In the genomic region with DNA sequence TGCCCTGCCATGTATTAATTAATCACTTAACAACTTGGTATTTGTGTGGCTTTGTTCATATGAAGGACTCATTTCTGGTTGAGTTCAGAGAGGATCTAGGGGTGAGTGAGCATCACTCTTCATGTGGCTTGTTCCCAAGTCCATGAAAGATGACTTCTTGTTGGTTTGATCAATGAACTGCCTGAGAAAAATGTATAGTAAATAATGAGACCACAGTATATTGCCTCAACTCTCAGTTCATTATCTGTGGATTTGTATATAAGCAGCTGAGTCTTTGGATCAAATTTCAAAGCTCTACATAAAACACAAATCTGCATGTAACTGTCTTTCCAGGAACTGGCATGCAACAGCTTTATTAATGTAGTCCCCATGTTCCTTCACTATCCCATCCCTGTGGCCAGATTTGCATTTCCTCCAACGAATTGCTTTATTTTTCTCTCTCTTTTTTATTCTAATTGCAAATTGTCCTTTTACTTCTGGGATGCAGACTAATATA, we compare ENCODE assay signal across 28 mouse cellular contexts.
"Had no signal": no experiment of that assay in that cellular context is flagged by ENCODE, and none has a peak within 500 bp of the region (broad histone marks: within the 10 kb centered on the region; RNA-seq: fewer than 3 reads in every experiment).

No protein-coding gene starts in this region.

- H3K4me3 ChIP-seq: embryonic facial prominence, embryonic 10.5 days; embryonic facial prominence, embryonic 12.5 days; embryonic facial prominence, embryonic 13.5 days; embryonic facial prominence, embryonic 15.5 days; erythroblast, embryonic 14.5 days; forebrain, embryonic 10.5 days; forebrain, embryonic 12.5 days; forebrain, embryonic 13.5 days; forebrain, embryonic 15.5 days; gastrocnemius, adult 2 months had no signal

- DNase-seq: cerebellum, adult 18-20 months; cerebellum, adult 2 months; cerebellum, adult 8-10 months; cerebellum, adult 9-10 months; cerebellum, adult 9-11 months; cerebellum, postnatal 10 days; cerebellum, postnatal 14 days; cerebellum, postnatal 25 days; cerebellum, postnatal 36 days; embryo, embryonic 11 days; forebrain, postnatal 0 days; gastrocnemius, adult 2 months; gastrocnemius, postnatal 10 days; gastrocnemius, postnatal 14 days; gastrocnemius, postnatal 25 days; gastrocnemius, postnatal 36 days; heart, adult 11 months had no signal

- H3K27me3 ChIP-seq: embryonic facial prominence, embryonic 12.5 days; embryonic facial prominence, embryonic 13.5 days; embryonic facial prominence, embryonic 15.5 days; forebrain, embryonic 12.5 days; forebrain, embryonic 13.5 days; forebrain, embryonic 15.5 days had no signal

- H3K9ac ChIP-seq: embryonic facial prominence, embryonic 12.5 days; embryonic facial prominence, embryonic 13.5 days; embryonic facial prominence, embryonic 15.5 days; forebrain, embryonic 12.5 days; forebrain, embryonic 13.5 days; forebrain, embryonic 15.5 days; forebrain, postnatal 0 days had no signal

- H3K36me3 ChIP-seq: embryonic facial prominence, embryonic 10.5 days; embryonic facial prominence, embryonic 12.5 days; embryonic facial prominence, embryonic 13.5 days; embryonic facial prominence, embryonic 15.5 days; forebrain, embryonic 10.5 days; forebrain, embryonic 12.5 days; forebrain, embryonic 15.5 days had no signal

- H3K27ac ChIP-seq: embryonic facial prominence, embryonic 10.5 days; embryonic facial prominence, embryonic 12.5 days; embryonic facial prominence, embryonic 13.5 days; embryonic facial prominence, embryonic 15.5 days; forebrain, embryonic 10.5 days; forebrain, embryonic 12.5 days; forebrain, embryonic 13.5 days; forebrain, embryonic 15.5 days; gastrocnemius, adult 2 months had no signal

- ATAC-seq: forebrain, embryonic 13.5 days; forebrain, embryonic 14.5 days; forebrain, embryonic 15.5 days; forebrain, embryonic 16.5 days; forebrain, postnatal 0 days had no signal

- H3K4me2 ChIP-seq: embryonic facial prominence, embryonic 12.5 days; embryonic facial prominence, embryonic 13.5 days; embryonic facial prominence, embryonic 15.5 days; forebrain, embryonic 12.5 days; forebrain, embryonic 13.5 days; forebrain, embryonic 15.5 days had no signal

- H3K9me3 ChIP-seq: embryonic facial prominence, embryonic 10.5 days; embryonic facial prominence, embryonic 12.5 days; embryonic facial prominence, embryonic 13.5 days; embryonic facial prominence, embryonic 15.5 days; forebrain, embryonic 10.5 days; forebrain, embryonic 12.5 days; forebrain, embryonic 13.5 days; forebrain, embryonic 15.5 days had no signal

- H3K4me1 ChIP-seq: embryonic facial prominence, embryonic 10.5 days; embryonic facial prominence, embryonic 12.5 days; embryonic facial prominence, embryonic 13.5 days; embryonic facial prominence, embryonic 15.5 days; forebrain, embryonic 10.5 days; forebrain, embryonic 12.5 days; forebrain, embryonic 13.5 days; forebrain, embryonic 15.5 days had no signal
